Mouse (Mus musculus) lung, postnatal 0 days (tissue): ENCODE data around the gene Ankrd66.

ENCODE experiments used
- CTCF ChIP-seq: IDR thresholded peaks from 2 replicates; pipeline ENCODE4 v1.5.1; 2016; ENCODE audit warnings: antibody characterized with exemption, mild to moderate bottlenecking
- EP300 ChIP-seq: IDR thresholded peaks from 2 replicates; pipeline ENCODE4 v1.6.1; 2016; ENCODE audit warnings: antibody characterized with exemption, mild to moderate bottlenecking, control low read depth

- TF ChIP-seq CTCF, result no peak
- no peak for TF ChIP-seq EP300
These were observed 43.8 kb upstream of the Ankrd66 start for GRCm38 (mm10) chr17:43587278-43587677.
